Mouse (Mus musculus): ENCODE data around the gene Crybg2.

DNA sequence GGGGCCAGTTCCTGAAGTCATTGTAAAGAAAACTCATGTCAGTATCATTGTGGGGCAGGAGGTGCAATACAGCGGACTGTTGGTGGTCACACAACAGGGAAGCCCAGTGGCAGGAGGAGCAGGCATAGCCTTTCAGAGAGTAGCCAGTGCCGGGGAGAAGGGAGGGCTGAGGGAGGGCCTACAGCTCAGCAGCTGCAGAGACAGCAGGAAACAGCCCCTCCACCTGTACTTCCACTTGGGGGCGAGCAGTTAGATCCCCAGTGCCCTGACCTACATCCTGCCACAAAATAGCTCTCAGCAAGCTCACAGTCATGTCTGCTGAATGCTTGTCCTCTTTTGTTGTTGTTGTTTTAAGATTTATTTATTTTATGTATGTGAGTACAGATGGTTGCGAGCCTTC is 61.0 kb downstream of the Crybg2 start:
- TF ChIP-seq POLR2A (IDR thresholded peaks at IDR 0.05; ENCODE audit: control insufficient read depth, extremely low read depth, insufficient read depth, low read length, poor library complexity) (0 out of 2 replicates have a peak, but pooled peaks have one; percentile 45), CTCF (IDR thresholded peaks at IDR 0.05; ENCODE audit: borderline replicate concordance, control insufficient read depth, extremely low read depth, insufficient read depth, low read length, poor library complexity) (no peak)
